Mouse (Mus musculus): ENCODE data around the gene Gpr160. TPM values are rescaled to one million over a fixed set of nuclear protein-coding genes. Genes with fewer than 3 reads are reported as not detected.

The Gpr160 gene
- polyA plus RNA-seq (2015; fragmentation: Nextera tagmentation; extraction: Ambion mirVana) = 5.5 and 6.7 TPM in 2 replicates

- TF ChIP-seq EP300 (IDR thresholded peaks at IDR 0.05) = no peak
- peak; percentile 74 for TF ChIP-seq CTCF (IDR thresholded peaks at IDR 0.05)
- no peaks in the 10 kb centered on the region for H3K9me3 ChIP-seq (ENCODE audit: low read length)
- peak within 1 kb of the TSS; percentile 55 for H3K9ac ChIP-seq (replicated peaks; ENCODE audit: low read depth)
- ATAC-seq = peak; percentile 96
- H3K27me3 ChIP-seq (replicated peaks; ENCODE audit: insufficient read depth, low read length) = no peaks in the 10 kb centered on the region
- H3K4me2 ChIP-seq (replicated peaks; ENCODE audit: low read depth, low read length) = peak within 1 kb of the TSS; percentile 95
- peak within 1 kb of the TSS; percentile 68 for H3K27ac ChIP-seq (ENCODE audit: low read length)
- peak within 1 kb of the TSS; percentile 55 for H3K4me3 ChIP-seq (ENCODE audit: low read depth, low read length)
- peak; percentile 86 for DNase-seq (ENCODE audit: low spot score)
- no peaks in the 10 kb centered on the region; the same call in 1 of the 2 replicates for H3K4me1 ChIP-seq (ENCODE audit: insufficient read depth, low read depth, low read length)
- WGBS = 2% methylated on average over 56 of the region's 75 CpGs
- H3K36me3 ChIP-seq (ENCODE audit: insufficient read depth, low read length) = no peaks in the 10 kb centered on the region
Observed at GRCm38 (mm10) chr3:30855604-30856458, at the start of gene Gpr160. TSS of gene Gpr160 (plus strand) at chr3:30855950.

- peak; percentile 52 for ATAC-seq
- Histone ChIP-seq H3K9me3 (ENCODE audit: low read length) (no peaks in the 10 kb centered on the region), H3K27ac (ENCODE audit: low read length) (no peak overlapping the region), H3K27me3 (replicated peaks; ENCODE audit: insufficient read depth, low read length) (no peaks in the 10 kb centered on the region), H3K4me2 (replicated peaks; ENCODE audit: low read depth, low read length) (no peak overlapping the region), H3K4me3 (ENCODE audit: low read depth, low read length) (no peak overlapping the region), H3K9ac (replicated peaks; ENCODE audit: low read depth) (no peak overlapping the region), H3K36me3 (ENCODE audit: insufficient read depth, low read length) (peaks cover 15% of the 10 kb centered on the region), H3K4me1 (ENCODE audit: insufficient read depth, low read depth, low read length) (no peaks in the 10 kb centered on the region)
- TF ChIP-seq EP300 (IDR thresholded peaks at IDR 0.05) (no peak), CTCF (IDR thresholded peaks at IDR 0.05) (no peak)
- DNase-seq (ENCODE audit: low spot score) = peak; percentile 61
- WGBS = 33% methylated on average over 3 of the region's 3 CpGs
Observed at GRCm38 (mm10) chr3:30812881-30813280, 42.9 kb upstream of the Gpr160 start.

GRCm38 (mm10) chr3:30818630-30819125 lies 37.1 kb upstream of the Gpr160 start:
- DNase-seq (ENCODE audit: low spot score) = no peak
- Histone ChIP-seq H3K27ac (ENCODE audit: low read length) (no peak overlapping the region), H3K4me1 (ENCODE audit: insufficient read depth, low read depth, low read length) (no peaks in the 10 kb centered on the region), H3K36me3 (ENCODE audit: insufficient read depth, low read length) (peaks cover 16% of the 10 kb centered on the region; the same call in 1 of the 2 replicates), H3K27me3 (replicated peaks; ENCODE audit: insufficient read depth, low read length) (no peaks in the 10 kb centered on the region), H3K9me3 (ENCODE audit: low read length) (no peaks in the 10 kb centered on the region), H3K4me2 (replicated peaks; ENCODE audit: low read depth, low read length) (no peak overlapping the region), H3K9ac (replicated peaks; ENCODE audit: low read depth) (no peak overlapping the region), H3K4me3 (ENCODE audit: low read depth, low read length) (no peak overlapping the region)
- TF ChIP-seq CTCF (IDR thresholded peaks at IDR 0.05) (no peak), EP300 (IDR thresholded peaks at IDR 0.05) (no peak)
- ATAC-seq = no peak
- 96% methylated on average over 16 of the region's 16 CpGs for WGBS

- Histone ChIP-seq H3K4me3 (ENCODE audit: low read depth, low read length) (no peak overlapping the region), H3K36me3 (ENCODE audit: insufficient read depth, low read length) (peaks cover 16% of the 10 kb centered on the region; the same call in 1 of the 2 replicates), H3K9ac (replicated peaks; ENCODE audit: low read depth) (no peak overlapping the region), H3K27ac (ENCODE audit: low read length) (no peak overlapping the region), H3K4me2 (replicated peaks; ENCODE audit: low read depth, low read length) (no peak overlapping the region), H3K9me3 (ENCODE audit: low read length) (no peaks in the 10 kb centered on the region), H3K27me3 (replicated peaks; ENCODE audit: insufficient read depth, low read length) (no peaks in the 10 kb centered on the region), H3K4me1 (ENCODE audit: insufficient read depth, low read depth, low read length) (no peaks in the 10 kb centered on the region)
- WGBS = 89% methylated on average over 8 of the region's 8 CpGs
- TF ChIP-seq EP300 (IDR thresholded peaks at IDR 0.05) = no peak
- no peak for TF ChIP-seq CTCF (IDR thresholded peaks at IDR 0.05)
- DNase-seq (ENCODE audit: low spot score) = no peak
- ATAC-seq = no peak
Observed at GRCm38 (mm10) chr3:30822163-30822562, 33.6 kb upstream of the Gpr160 start.

GRCm38 (mm10) chr3:30826069-30826468 lies 29.7 kb upstream of the Gpr160 start:
- ATAC-seq (no peak), DNase-seq (ENCODE audit: low spot score) (no peak)
- TF ChIP-seq EP300 (IDR thresholded peaks at IDR 0.05) (no peak), CTCF (IDR thresholded peaks at IDR 0.05) (no peak)
- H3K9me3 ChIP-seq (ENCODE audit: low read length) = no peaks in the 10 kb centered on the region
- no peaks in the 10 kb centered on the region for H3K36me3 ChIP-seq (ENCODE audit: insufficient read depth, low read length)
- no peak overlapping the region for H3K4me2 ChIP-seq (replicated peaks; ENCODE audit: low read depth, low read length)
- H3K4me1 ChIP-seq (ENCODE audit: insufficient read depth, low read depth, low read length) = no peaks in the 10 kb centered on the region
- H3K9ac ChIP-seq (replicated peaks; ENCODE audit: low read depth) = no peak overlapping the region
- no peak overlapping the region for H3K27ac ChIP-seq (ENCODE audit: low read length)
- H3K27me3 ChIP-seq (replicated peaks; ENCODE audit: insufficient read depth, low read length) = no peaks in the 10 kb centered on the region
- WGBS = 78% methylated on average over 5 of the region's 5 CpGs
- no peak overlapping the region for H3K4me3 ChIP-seq (ENCODE audit: low read depth, low read length)

- H3K4me3 ChIP-seq (ENCODE audit: low read depth, low read length) = no peak overlapping the region
- DNase-seq (ENCODE audit: low spot score) (no peak), ATAC-seq (no peak)
- TF ChIP-seq CTCF (IDR thresholded peaks at IDR 0.05) (no peak), EP300 (IDR thresholded peaks at IDR 0.05) (no peak)
- H3K9me3 ChIP-seq (ENCODE audit: low read length) = no peaks in the 10 kb centered on the region
- H3K9ac ChIP-seq (replicated peaks; ENCODE audit: low read depth) = no peak overlapping the region
- no peak overlapping the region for H3K4me2 ChIP-seq (replicated peaks; ENCODE audit: low read depth, low read length)
- H3K27me3 ChIP-seq (replicated peaks; ENCODE audit: insufficient read depth, low read length) = no peaks in the 10 kb centered on the region
- no peaks in the 10 kb centered on the region for H3K4me1 ChIP-seq (ENCODE audit: insufficient read depth, low read depth, low read length)
- no peak overlapping the region for H3K27ac ChIP-seq (ENCODE audit: low read length)
- 66% methylated on average over 15 of the region's 15 CpGs for WGBS
- no peaks in the 10 kb centered on the region for H3K36me3 ChIP-seq (ENCODE audit: insufficient read depth, low read length)
Observed at GRCm38 (mm10) chr3:30831848-30832606, 23.7 kb upstream of the Gpr160 start.

Data from lung, postnatal 0 days (tissue).